Mouse (Mus musculus): Measurements from ENCODE around the gene Mill1. TPM values are rescaled to one million over a fixed set of nuclear protein-coding genes. Genes with fewer than 3 reads are reported as not detected.
"Not testable (repeated sequence)": the region's sequence is repeated elsewhere in the genome, so short reads cannot be mapped to it uniquely, and the experiment has no call there.

Gene Mill1
- total RNA-seq (2021), result not detected
- long read RNA-seq, experiment 1, result 0 reads
- long read RNA-seq, experiment 2, result 0 reads

DNA sequence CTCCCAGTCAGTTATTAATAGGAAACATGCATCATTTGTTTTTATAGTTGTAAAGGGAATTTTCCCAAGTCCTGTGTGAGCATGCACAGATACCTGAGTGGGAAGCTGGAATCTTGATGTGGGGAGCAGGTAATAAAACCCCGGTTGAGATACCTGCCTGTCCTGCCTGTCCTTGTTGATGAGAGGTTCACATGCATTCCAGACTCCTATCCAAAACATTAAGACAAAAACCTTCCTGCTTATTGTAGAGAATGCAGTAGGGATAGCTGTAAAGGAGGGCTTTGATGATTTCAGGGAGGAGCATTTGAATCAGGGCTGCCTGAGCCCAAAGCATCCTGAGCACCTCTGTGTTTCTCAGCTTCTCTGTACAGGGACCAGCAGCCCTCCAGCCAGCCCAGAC, at the start of gene Mill1:
Mill1 (plus strand) TSS at position 301 of the 400 bp plus-strand sequence.
- no peak for DNase-seq (ENCODE audit: low spot score in 2 of 2)

DNA sequence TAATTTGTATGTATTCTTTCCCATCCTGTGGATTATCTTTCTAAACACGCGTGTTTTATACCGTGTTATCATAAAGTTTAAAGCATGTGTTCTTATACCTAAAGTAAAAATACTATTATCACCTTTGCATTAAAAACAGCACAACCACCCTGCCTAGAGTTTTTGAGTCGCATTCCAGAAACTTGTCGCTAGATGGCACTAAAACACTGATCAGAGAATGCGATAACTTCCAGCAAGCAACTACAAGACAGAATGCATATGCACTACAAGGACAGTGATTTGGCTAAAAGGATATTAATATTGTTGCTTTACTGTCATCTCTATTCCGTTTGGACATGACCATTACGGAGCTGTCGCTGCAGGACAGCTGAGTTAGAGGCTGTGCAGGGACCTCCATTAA, 34.2 kb upstream of the Mill1 start:
- peak in 1 of 2 experiments; percentile 2 for DNase-seq (ENCODE audit: low spot score in 2 of 2)

DNA sequence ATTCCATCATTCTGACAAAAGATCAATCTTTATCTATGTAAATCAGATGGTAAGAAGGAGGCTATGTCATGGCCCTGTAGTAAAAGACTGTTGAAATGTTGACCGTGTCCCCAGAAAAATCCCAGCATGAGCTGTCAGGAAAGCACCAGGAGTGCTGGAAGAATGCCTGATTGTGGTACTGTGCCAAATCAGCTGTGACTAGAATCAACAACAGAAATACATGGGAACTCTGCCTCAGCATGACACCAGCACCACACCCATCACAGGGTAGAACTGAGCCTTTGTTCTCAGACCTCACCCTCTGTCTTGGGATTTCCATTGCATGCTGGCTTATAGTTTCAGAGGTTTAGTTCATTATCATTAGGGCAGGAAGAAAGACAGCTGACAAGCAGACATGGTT, 30.4 kb upstream of the Mill1 start:
- no peak for DNase-seq (ENCODE audit: low spot score in 2 of 2)

DNA sequence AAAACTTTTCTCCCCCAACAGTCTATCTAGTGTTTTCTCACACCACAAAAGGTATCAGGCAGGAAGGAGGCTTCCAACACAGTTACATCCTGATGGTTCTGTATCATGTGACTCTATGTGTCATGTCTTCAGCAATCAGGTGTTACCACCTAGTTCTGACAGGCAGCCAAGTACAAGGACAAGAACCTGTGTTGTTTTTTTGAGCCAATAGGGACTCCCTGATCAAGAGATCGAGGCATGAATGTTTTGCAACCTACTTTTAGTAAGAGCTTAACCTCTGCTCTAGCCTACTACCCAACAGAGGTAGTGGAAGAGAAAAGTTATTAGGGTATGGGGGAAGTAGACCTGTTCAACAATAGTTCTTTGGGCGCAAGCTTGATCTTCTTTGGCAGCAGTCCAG, 6.6 kb upstream of the Mill1 start:
- DNase-seq (ENCODE audit: low spot score in 2 of 2), result no peak

DNA sequence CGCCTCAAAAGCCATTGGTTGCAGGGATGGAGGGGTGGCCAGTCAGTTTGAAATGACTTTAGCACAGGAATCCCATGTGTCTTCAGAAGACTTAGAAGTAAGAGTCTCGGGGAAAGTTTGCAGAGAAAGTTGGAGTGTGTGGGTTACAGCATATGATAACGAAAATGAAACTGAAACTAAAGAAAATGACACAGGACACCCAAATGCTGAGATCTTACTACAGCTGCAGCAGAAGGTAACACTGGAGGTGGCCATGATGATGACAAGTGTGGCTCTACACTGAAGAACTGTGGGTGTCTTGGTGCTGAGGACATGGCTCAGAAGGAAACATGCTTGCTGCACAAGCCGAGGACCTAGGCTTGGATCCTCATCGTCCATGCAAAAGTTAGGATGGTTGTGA, 3.9 kb upstream of the Mill1 start:
- no peak for DNase-seq (ENCODE audit: low spot score in 2 of 2)

DNA sequence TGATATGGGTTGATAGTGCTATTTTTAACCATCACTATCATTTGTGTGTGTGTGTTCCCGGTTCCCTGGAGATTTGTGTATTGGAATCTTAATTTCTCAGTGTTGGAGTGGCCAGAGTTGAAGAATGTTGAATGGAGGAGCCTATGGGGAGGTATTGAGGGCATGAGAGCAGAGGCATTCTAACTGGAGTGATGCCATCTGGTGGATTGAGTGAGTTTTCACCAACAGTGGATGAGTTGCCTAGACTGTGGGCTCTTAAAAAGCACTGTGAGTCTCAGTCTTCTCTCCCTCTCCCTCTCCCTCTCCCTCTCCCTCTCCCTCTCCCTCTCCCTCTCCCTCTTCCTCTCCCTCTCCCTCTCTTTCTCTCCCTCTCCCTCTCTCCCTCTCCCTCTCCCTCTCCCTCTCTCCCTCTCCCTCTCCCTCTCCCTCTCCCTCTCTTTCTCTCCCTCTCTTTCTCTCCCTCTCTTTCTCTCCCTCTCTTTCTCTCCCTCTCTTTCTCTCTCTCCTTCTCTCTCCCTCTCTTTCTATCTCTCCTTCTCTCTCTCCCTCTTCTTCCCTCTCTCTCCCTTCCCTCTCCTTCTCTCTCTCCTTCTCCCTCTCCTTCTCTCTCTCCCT, 1.1 kb upstream of the Mill1 start:
- DNase-seq (ENCODE audit: low spot score in 2 of 2), result not testable (repeated sequence)

DNA sequence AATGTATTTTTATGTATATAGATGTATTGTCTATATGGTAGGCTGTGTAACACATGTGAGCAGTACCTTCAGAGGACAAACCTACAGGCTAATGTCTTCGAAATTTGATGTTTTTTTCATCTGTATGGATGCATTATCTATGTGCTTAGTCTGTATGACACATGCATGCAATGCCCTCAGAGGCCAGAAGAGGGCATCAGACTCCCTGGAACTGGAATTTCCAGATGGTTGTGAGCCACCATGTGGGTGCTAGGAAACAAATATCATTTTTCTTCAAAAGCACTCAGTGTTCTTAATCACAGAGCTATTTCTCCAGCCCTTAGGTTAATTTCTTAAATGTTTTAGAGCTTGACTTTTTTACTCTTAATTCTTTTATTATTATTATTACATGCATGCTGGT, 15.1 kb downstream of the Mill1 start:
- DNase-seq (ENCODE audit: low spot score in 2 of 2), result no peak

DNA sequence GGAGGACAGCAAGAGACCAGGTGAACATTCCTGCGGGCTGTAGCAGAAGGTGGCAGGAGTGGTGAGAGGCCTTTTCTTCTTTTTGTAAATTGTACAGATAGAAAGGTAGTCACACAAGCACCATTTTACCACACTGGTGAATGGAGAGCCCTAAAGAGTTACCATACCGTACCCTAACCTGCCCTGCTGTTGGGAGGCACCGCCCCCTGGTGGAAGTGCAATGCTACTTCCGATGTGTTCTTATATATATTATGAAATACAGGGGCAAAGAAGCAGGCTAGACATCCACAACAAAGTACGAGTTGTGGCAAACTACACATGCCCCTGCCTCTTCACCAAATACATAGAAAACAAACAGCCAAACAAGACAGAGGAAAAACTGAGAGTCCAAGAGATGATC, 19.9 kb downstream of the Mill1 start:
- DNase-seq (ENCODE audit: low spot score in 2 of 2), result no peak

Other genes with a start within 250 kb of the Mill1 start
- not detected for gene Ceacam13, start 235.5 kb upstream of the Mill1 start, total RNA-seq (2021)
- not detected for gene Ceacam12, start 179.4 kb upstream of the Mill1 start, total RNA-seq (2021)
- not detected for gene Igfl3, start 68.9 kb upstream of the Mill1 start, total RNA-seq (2021)
- not detected for gene Psg18, start 109.7 kb downstream of the Mill1 start, total RNA-seq (2021)
- not detected for gene Psg28, start 186.7 kb downstream of the Mill1 start, total RNA-seq (2021)
- gene Psg26, start 238.8 kb downstream of the Mill1 start, total RNA-seq (2021), result not detected

Data from layer of hippocampus, postnatal 14 days (tissue).